Mouse (Mus musculus) heart, embryonic 11.5 days (tissue): ENCODE measurements around the gene Coq8b. TPM values are rescaled to one million over a fixed set of nuclear protein-coding genes. Genes with fewer than 3 reads are reported as not detected.
A peak's percentile ranks its signal among the peaks of the same experiment; 100 is the strongest.

Source experiments
- ATAC-seq: fragments of 200-750 bp; cut with Nextera tagmentation; replicated peaks from 2 replicates; pipeline ENCODE4 v1.8.0; 2017; ENCODE audit warnings: moderate library complexity; ENCODE audit not compliant: insufficient number of reproducible peaks, low FRiP score, low TSS enrichment
- H3K27ac ChIP-seq: fragments of 300-500 bp; sonication (generic); 2 replicates; pipeline ENCODE4 v1.5.1; 2014; ENCODE audit warnings: mild to moderate bottlenecking, low read depth, low read length
- H3K27me3 ChIP-seq: fragments of 300-500 bp; sonication (generic); 2 replicates; pipeline ENCODE4 v1.6.1; 2014; ENCODE audit warnings: mild to moderate bottlenecking, low read length, mixed read lengths; ENCODE audit not compliant: control insufficient read depth, insufficient read depth
- H3K36me3 ChIP-seq: fragments of 300-500 bp; sonication (generic); 2 replicates; pipeline ENCODE4 v1.6.1; 2014; ENCODE audit warnings: mild to moderate bottlenecking, low read length, moderate library complexity, mixed read lengths; ENCODE audit not compliant: control insufficient read depth, insufficient read depth
- H3K4me1 ChIP-seq: fragments of 300-500 bp; sonication (generic); 2 replicates; pipeline ENCODE4 v1.6.1; 2014; ENCODE audit warnings: low read length; ENCODE audit not compliant: control insufficient read depth, insufficient read depth
- H3K4me2 ChIP-seq: fragments of 300-500 bp; sonication (generic); 2 replicates; pipeline ENCODE4 v1.6.1; 2014; ENCODE audit warnings: mild to moderate bottlenecking, moderate library complexity
- H3K4me3 ChIP-seq: fragments of 300-500 bp; sonication (generic); 2 replicates; pipeline ENCODE4 v1.5.1; 2014; ENCODE audit warnings: low read depth, low read length
- H3K9ac ChIP-seq: fragments of 300-500 bp; sonication (generic); 2 replicates; pipeline ENCODE4 v1.6.1; 2014; ENCODE audit warnings: mild to moderate bottlenecking, low read depth, low read length, moderate library complexity
- H3K9me3 ChIP-seq: fragments of 300-500 bp; sonication (generic); replicated peaks from 2 replicates; pipeline ENCODE4 v1.6.1; 2016; ENCODE audit warnings: low read length; ENCODE audit not compliant: control insufficient read depth
- WGBS: fragments of 180-500 bp; shearing (Covaris S2); extraction: QIAGEN DNeasy Blood & Tissue Kit; methylation state at CpG from one replicate; pipeline ENCODE4 v1.1.7; 2014; ENCODE audit not compliant: insufficient replicate concordance; 5-methylcytosine and 5-hydroxymethylcytosine counted together
- polyA plus RNA-seq: library from polyadenylated mRNA; unstranded; fragments of >200 nt; fragmentation: Nextera tagmentation; extraction: Ambion mirVana; gene quantifications from 2 replicates; pipeline ENCODE4 v1.2.1, GENCODE M21; 2014

Gene Coq8b
- polyA plus RNA-seq, 1 experiment from 2014 or later, result 9.1 TPM

DNA sequence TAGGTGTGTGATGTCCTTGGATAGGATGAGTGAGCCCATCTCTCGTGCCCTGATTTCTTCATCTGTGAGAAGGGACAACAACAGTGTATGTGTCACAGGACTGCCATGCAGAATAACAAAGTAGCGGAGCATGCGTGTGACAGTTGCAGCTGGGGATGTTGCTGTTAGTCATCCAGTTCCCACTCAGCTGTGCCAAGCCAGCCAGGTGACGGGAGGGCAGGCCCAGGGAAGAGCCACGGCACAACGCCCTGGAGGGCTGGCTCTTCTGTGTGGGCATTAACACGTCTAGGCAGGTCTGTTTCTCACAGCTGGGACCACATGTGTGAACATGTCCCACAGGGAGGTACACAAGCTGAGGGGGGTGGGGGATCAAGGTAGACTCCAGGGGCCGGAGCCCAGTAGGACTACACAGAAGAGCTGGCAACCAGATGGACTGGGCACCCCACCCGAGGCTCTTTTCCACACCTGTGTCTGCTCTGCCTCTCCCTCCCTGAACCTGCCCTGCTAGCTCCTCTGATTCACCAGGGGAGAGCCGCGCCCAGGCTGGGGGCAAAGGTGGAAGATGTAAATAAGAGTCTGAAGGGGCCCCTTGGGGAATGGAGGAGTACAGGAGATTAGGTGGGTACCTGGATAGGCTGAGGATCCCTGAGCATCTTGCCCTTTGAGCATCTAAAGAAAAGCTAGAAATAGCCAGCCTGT, 7.8 kb upstream of the Coq8b start:
- peak overlapping the region; percentile 4; the same call in 1 of the 2 replicates for H3K4me2 ChIP-seq
- peaks cover 28% of the 10 kb centered on the region; the same call in 1 of the 2 replicates for H3K4me1 ChIP-seq
- no peak overlapping the region for H3K27ac ChIP-seq
- no peak overlapping the region for H3K4me3 ChIP-seq
- no peaks in the 10 kb centered on the region for H3K27me3 ChIP-seq
- ATAC-seq, result no peak
- H3K36me3 ChIP-seq, result no peaks in the 10 kb centered on the region; the same call in none of the 2 replicates
- 0 out of 2 replicates have a peak overlapping the region, but pooled peaks have one; percentile 7 for H3K9ac ChIP-seq
- whole genome bisulfite sequencing, result 82% methylated on average over 11 of the region's 11 CpGs
- no peaks in the 10 kb centered on the region for H3K9me3 ChIP-seq

GRCm38 (mm10) chr7:27227276-27227675, 5.5 kb upstream of the Coq8b start:
- H3K9me3 ChIP-seq, result no peaks in the 10 kb centered on the region
- no peak overlapping the region for H3K27ac ChIP-seq
- no peaks in the 10 kb centered on the region for H3K27me3 ChIP-seq
- no peaks in the 10 kb centered on the region; the same call in none of the 2 replicates for H3K36me3 ChIP-seq
- peak overlapping the region; percentile 69 for H3K4me3 ChIP-seq
- 34% methylated on average over 9 of the region's 9 CpGs for WGBS
- H3K4me2 ChIP-seq, result peak overlapping the region; percentile 75
- peak overlapping the region; percentile 82 for H3K9ac ChIP-seq
- H3K4me1 ChIP-seq, result peaks cover 28% of the 10 kb centered on the region; the same call in 1 of the 2 replicates
- ATAC-seq, result no peak

DNA sequence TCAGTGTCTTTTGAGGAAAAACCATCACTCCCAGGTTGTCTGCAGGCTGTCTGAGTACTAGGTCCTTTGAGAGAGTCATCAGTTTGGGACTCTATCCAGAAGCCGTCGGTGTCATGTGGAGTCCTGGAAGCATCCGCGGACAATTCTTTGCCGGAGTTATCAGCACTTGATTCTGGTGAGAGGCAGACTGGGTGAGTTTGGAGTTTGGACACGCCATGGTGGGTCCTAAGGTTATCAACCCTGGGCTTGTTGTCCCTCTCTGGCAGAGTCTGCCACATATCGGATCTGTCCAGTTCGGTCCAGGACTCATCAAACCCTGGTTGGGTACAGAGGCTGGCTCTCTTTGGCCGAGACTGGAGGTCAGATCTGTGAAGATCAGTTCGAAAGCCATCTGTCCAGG, 5.1 kb upstream of the Coq8b start:
- Histone ChIP-seq H3K9ac (peak overlapping the region; percentile 82), H3K4me1 (peaks cover 28% of the 10 kb centered on the region; the same call in 1 of the 2 replicates), H3K27me3 (no peaks in the 10 kb centered on the region), H3K36me3 (no peaks in the 10 kb centered on the region; the same call in none of the 2 replicates), H3K4me3 (peak overlapping the region; percentile 69), H3K4me2 (peak overlapping the region; percentile 75), H3K9me3 (no peaks in the 10 kb centered on the region), H3K27ac (no peak overlapping the region; the same call in 1 of the 2 replicates)
- no peak for ATAC-seq
- 2% methylated on average over 10 of the region's 10 CpGs for WGBS

- no peaks in the 10 kb centered on the region; the same call in 1 of the 2 replicates for H3K36me3 ChIP-seq
- peaks cover 29% of the 10 kb centered on the region for H3K4me1 ChIP-seq
- peak within 1 kb of the TSS; percentile 69 for H3K4me3 ChIP-seq
- WGBS, result under 1% methylated on average over 49 of the region's 49 CpGs
- H3K4me2 ChIP-seq, result peak within 1 kb of the TSS; percentile 75
- H3K9ac ChIP-seq, result peak within 1 kb of the TSS; percentile 82
- H3K27ac ChIP-seq, result peak within 1 kb of the TSS; percentile 81
- ATAC-seq, result peak; percentile 82
- H3K27me3 ChIP-seq, result no peaks in the 10 kb centered on the region
- no peaks in the 10 kb centered on the region for H3K9me3 ChIP-seq
Observed at GRCm38 (mm10) chr7:27228281-27228821, 4.5 kb upstream of the Coq8b start, which contains the start of gene Itpkc. Gene Itpkc (minus strand): TSS chr7:27228661.

DNA sequence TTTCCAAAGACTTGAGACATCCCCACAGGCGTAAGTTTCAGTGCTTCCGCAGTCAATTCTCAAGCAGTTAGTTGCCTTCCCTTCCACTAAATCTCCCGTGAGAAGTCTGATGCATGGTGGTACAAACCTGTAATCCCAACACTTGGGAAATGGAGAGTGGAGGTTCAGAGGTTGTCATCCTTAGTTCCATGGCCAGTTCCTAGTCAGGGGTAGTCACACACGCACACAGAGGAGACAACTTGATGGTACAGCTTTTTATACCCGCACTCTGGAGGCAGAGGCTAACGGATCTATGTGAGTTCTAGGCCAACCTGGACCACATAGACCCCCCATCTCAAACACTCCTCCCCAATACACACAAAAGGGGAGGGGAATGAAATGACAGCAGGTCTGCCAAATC, 4.0 kb upstream of the Coq8b start:
- no peaks in the 10 kb centered on the region for H3K27me3 ChIP-seq
- H3K9me3 ChIP-seq, result no peaks in the 10 kb centered on the region
- WGBS, result 20% methylated on average over 6 of the region's 6 CpGs
- H3K4me3 ChIP-seq, result peak overlapping the region; percentile 69
- no peaks in the 10 kb centered on the region; the same call in 1 of the 2 replicates for H3K36me3 ChIP-seq
- peak overlapping the region; percentile 82 for H3K9ac ChIP-seq
- no peak for ATAC-seq
- peak overlapping the region; percentile 81 for H3K27ac ChIP-seq
- peaks cover 33% of the 10 kb centered on the region for H3K4me1 ChIP-seq
- peak overlapping the region; percentile 75 for H3K4me2 ChIP-seq

DNA sequence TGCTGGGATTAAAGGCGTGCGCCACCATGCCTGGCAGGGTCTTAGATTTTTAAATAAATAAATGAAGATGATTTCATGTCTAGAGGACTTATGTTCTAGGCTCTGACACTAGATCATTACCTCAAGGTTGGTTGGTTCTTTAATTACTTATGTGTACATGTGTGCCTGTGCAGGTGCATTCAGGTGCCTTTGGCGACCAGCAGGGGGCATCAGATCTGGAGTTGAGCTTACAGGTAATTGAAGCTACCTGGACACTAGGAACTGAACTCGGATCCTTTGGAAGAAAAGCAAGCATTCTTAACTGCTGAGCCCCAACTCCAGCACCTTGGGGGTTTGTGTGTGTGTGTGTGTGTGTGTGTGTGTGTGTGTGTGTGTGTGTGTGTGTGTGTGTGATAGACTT, 2.0 kb upstream of the Coq8b start:
- Histone ChIP-seq H3K4me3 (no peak overlapping the region), H3K27ac (no peak overlapping the region), H3K9ac (no peak overlapping the region), H3K4me1 (peaks cover 24% of the 10 kb centered on the region), H3K4me2 (no peak overlapping the region), H3K36me3 (no peaks in the 10 kb centered on the region), H3K27me3 (no peaks in the 10 kb centered on the region), H3K9me3 (no peaks in the 10 kb centered on the region)
- no peak for ATAC-seq
- 74% methylated on average over 4 of the region's 4 CpGs for WGBS

DNA sequence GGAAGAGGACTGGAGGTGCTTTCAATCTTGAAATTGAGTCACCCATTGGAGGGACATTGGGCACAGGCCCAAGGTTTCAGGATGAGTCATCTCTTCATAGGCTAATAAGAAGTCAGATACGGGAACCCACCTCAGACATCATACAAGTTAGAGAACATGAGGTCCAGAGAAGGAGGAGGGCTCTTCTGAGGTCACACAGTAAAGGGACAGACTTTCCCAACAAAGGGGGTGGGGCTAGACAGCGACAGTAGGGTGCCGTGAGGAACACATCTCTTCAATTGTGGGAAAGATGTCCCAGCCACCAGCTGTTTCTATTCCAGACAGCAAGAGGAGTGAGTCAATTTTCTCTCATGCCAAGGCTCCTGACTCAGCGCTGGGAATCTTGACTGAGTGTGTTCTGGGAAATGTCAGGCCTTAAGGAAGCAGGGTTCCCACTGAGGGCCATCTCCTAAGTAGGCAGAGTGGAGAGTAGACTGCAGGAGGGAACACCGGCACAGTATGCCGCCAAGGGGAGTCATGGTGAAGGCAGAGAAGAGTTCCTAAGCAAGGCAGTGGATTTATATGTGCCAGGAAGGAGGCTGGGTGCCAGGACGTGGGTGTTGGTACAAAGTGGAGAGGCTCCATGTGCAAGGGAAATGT, 1.0 kb upstream of the Coq8b start:
- H3K9me3 ChIP-seq, result no peaks in the 10 kb centered on the region
- H3K27me3 ChIP-seq, result no peaks in the 10 kb centered on the region
- ATAC-seq, result no peak
- no peak overlapping the region for H3K27ac ChIP-seq
- no peak overlapping the region for H3K4me2 ChIP-seq
- H3K9ac ChIP-seq, result no peak overlapping the region
- H3K4me1 ChIP-seq, result peaks cover 14% of the 10 kb centered on the region
- no peaks in the 10 kb centered on the region for H3K36me3 ChIP-seq
- H3K4me3 ChIP-seq, result no peak overlapping the region
- 64% methylated on average over 7 of the region's 7 CpGs for WGBS

- Histone ChIP-seq H3K4me1 (peaks cover 5% of the 10 kb centered on the region), H3K9ac (peak overlapping the region; percentile 65), H3K36me3 (no peaks in the 10 kb centered on the region), H3K4me2 (peak overlapping the region; percentile 68), H3K4me3 (peak overlapping the region; percentile 58), H3K9me3 (no peaks in the 10 kb centered on the region), H3K27me3 (no peaks in the 10 kb centered on the region), H3K27ac (peak overlapping the region; percentile 62)
- no peak; the same call in 1 of the 2 replicates for ATAC-seq
- 4% methylated on average over 6 of the region's 6 CpGs for WGBS
Observed at GRCm38 (mm10) chr7:27233300-27233699, 477 bp downstream of the Coq8b start.
